Mouse (Mus musculus): Measurements from ENCODE around the gene Olfr769. TPM values are rescaled to one million over a fixed set of nuclear protein-coding genes. Genes with fewer than 3 reads are reported as not detected.
"Not testable (repeated sequence)": the region's sequence is repeated elsewhere in the genome, so short reads cannot be mapped to it uniquely, and the experiment has no call there.

Olfr769 gene
- polyA plus RNA-seq (2014; fragmentation: Nextera tagmentation; extraction: Ambion mirVana) = not detected in 2 replicates

- H3K36me3 ChIP-seq (ENCODE audit: control insufficient read depth, insufficient read depth, low read length) = no peaks in the 10 kb centered on the region
- no peak within 1 kb of the TSS for H3K9ac ChIP-seq (replicated peaks; ENCODE audit: low read depth, low read length)
- H3K4me1 ChIP-seq (ENCODE audit: control insufficient read depth, insufficient read depth, low read length) = no peaks in the 10 kb centered on the region
- no peak for ATAC-seq (ENCODE audit: low read depth)
- no peaks in the 10 kb centered on the region for H3K9me3 ChIP-seq (ENCODE audit: control insufficient read depth, low read length)
- no peaks in the 10 kb centered on the region for H3K27me3 ChIP-seq (ENCODE audit: control insufficient read depth, insufficient read depth, low read length)
- 79% methylated on average over 2 of the region's 2 CpGs for WGBS
- H3K4me2 ChIP-seq (ENCODE audit: low read depth, low read length) = no peak within 1 kb of the TSS
- H3K27ac ChIP-seq (ENCODE audit: low read depth, low read length) = no peak within 1 kb of the TSS
- no peak within 1 kb of the TSS for H3K4me3 ChIP-seq (ENCODE audit: low read depth, low read length)
Measured at GRCm38 (mm10) chr10:129117761-129118160, at the start of gene Olfr769. Gene Olfr769 (minus strand): TSS chr10:129117861.

GRCm38 (mm10) chr10:129164651-129165050 is 47.0 kb upstream of the Olfr769 start, which contains the start of gene Olfr771:
Gene Olfr771 (minus strand): TSS chr10:129164751.
- Histone ChIP-seq H3K9me3 (ENCODE audit: control insufficient read depth, low read length) (no peaks in the 10 kb centered on the region), H3K4me3 (ENCODE audit: low read depth, low read length) (no peak within 1 kb of the TSS), H3K4me1 (ENCODE audit: control insufficient read depth, insufficient read depth, low read length) (no peaks in the 10 kb centered on the region), H3K27ac (ENCODE audit: low read depth, low read length) (no peak within 1 kb of the TSS), H3K36me3 (ENCODE audit: control insufficient read depth, insufficient read depth, low read length) (no peaks in the 10 kb centered on the region), H3K9ac (replicated peaks; ENCODE audit: low read depth, low read length) (no peak within 1 kb of the TSS), H3K27me3 (ENCODE audit: control insufficient read depth, insufficient read depth, low read length) (no peaks in the 10 kb centered on the region), H3K4me2 (ENCODE audit: low read depth, low read length) (no peak within 1 kb of the TSS)
- ATAC-seq (ENCODE audit: low read depth) = no peak
- 100% methylated on average over 1 of the region's 1 CpGs for WGBS

GRCm38 (mm10) chr10:129138898-129139297 is 21.2 kb upstream of the Olfr769 start, which contains the start of gene Olfr770:
Gene Olfr770 (minus strand): TSS chr10:129138998.
- no peak for ATAC-seq (ENCODE audit: low read depth)
- Histone ChIP-seq H3K27me3 (ENCODE audit: control insufficient read depth, insufficient read depth, low read length) (no peaks in the 10 kb centered on the region), H3K4me1 (ENCODE audit: control insufficient read depth, insufficient read depth, low read length) (no peaks in the 10 kb centered on the region), H3K9ac (replicated peaks; ENCODE audit: low read depth, low read length) (no peak within 1 kb of the TSS), H3K4me2 (ENCODE audit: low read depth, low read length) (no peak within 1 kb of the TSS), H3K27ac (ENCODE audit: low read depth, low read length) (no peak within 1 kb of the TSS), H3K36me3 (ENCODE audit: control insufficient read depth, insufficient read depth, low read length) (no peaks in the 10 kb centered on the region), H3K9me3 (ENCODE audit: control insufficient read depth, low read length) (no peaks in the 10 kb centered on the region), H3K4me3 (ENCODE audit: low read depth, low read length) (no peak within 1 kb of the TSS)
- WGBS = 72% methylated on average over 2 of the region's 2 CpGs

- WGBS = 94% methylated on average over 3 of the region's 3 CpGs
- H3K4me1 ChIP-seq (ENCODE audit: control insufficient read depth, insufficient read depth, low read length) = no peaks in the 10 kb centered on the region
- no peak overlapping the region for H3K4me2 ChIP-seq (ENCODE audit: low read depth, low read length)
- no peak overlapping the region for H3K9ac ChIP-seq (replicated peaks; ENCODE audit: low read depth, low read length)
- no peak for ATAC-seq (ENCODE audit: low read depth)
- H3K9me3 ChIP-seq (ENCODE audit: control insufficient read depth, low read length) = no peaks in the 10 kb centered on the region
- no peaks in the 10 kb centered on the region for H3K27me3 ChIP-seq (ENCODE audit: control insufficient read depth, insufficient read depth, low read length)
- H3K36me3 ChIP-seq (ENCODE audit: control insufficient read depth, insufficient read depth, low read length) = no peaks in the 10 kb centered on the region
- H3K27ac ChIP-seq (ENCODE audit: low read depth, low read length) = no peak overlapping the region
- H3K4me3 ChIP-seq (ENCODE audit: low read depth, low read length) = no peak overlapping the region
Measured at GRCm38 (mm10) chr10:129115146-129115545, 2.5 kb downstream of the Olfr769 start.

- Histone ChIP-seq H3K9ac (replicated peaks; ENCODE audit: low read depth, low read length) (no peak overlapping the region), H3K36me3 (ENCODE audit: control insufficient read depth, insufficient read depth, low read length) (no peaks in the 10 kb centered on the region), H3K4me1 (ENCODE audit: control insufficient read depth, insufficient read depth, low read length) (no peaks in the 10 kb centered on the region), H3K4me2 (ENCODE audit: low read depth, low read length) (no peak overlapping the region), H3K9me3 (ENCODE audit: control insufficient read depth, low read length) (no peaks in the 10 kb centered on the region), H3K4me3 (ENCODE audit: low read depth, low read length) (no peak overlapping the region), H3K27me3 (ENCODE audit: control insufficient read depth, insufficient read depth, low read length) (no peaks in the 10 kb centered on the region), H3K27ac (ENCODE audit: low read depth, low read length) (no peak overlapping the region)
- no peak for ATAC-seq (ENCODE audit: low read depth)
- WGBS = 46% methylated on average over 3 of the region's 3 CpGs
Measured at GRCm38 (mm10) chr10:129101231-129101630, 16.4 kb downstream of the Olfr769 start.

GRCm38 (mm10) chr10:129099275-129099674 is 18.4 kb downstream of the Olfr769 start, which contains the start of gene Olfr768:
Gene Olfr768 (minus strand): TSS chr10:129099375.
- Histone ChIP-seq H3K4me3 (ENCODE audit: low read depth, low read length) (no peak within 1 kb of the TSS), H3K4me1 (ENCODE audit: control insufficient read depth, insufficient read depth, low read length) (no peaks in the 10 kb centered on the region), H3K27ac (ENCODE audit: low read depth, low read length) (no peak within 1 kb of the TSS), H3K9ac (replicated peaks; ENCODE audit: low read depth, low read length) (no peak within 1 kb of the TSS), H3K4me2 (ENCODE audit: low read depth, low read length) (no peak within 1 kb of the TSS), H3K9me3 (ENCODE audit: control insufficient read depth, low read length) (no peaks in the 10 kb centered on the region), H3K36me3 (ENCODE audit: control insufficient read depth, insufficient read depth, low read length) (no peaks in the 10 kb centered on the region), H3K27me3 (ENCODE audit: control insufficient read depth, insufficient read depth, low read length) (no peaks in the 10 kb centered on the region)
- no peak for ATAC-seq (ENCODE audit: low read depth)
- 85% methylated on average over 1 of the region's 1 CpGs for WGBS

GRCm38 (mm10) chr10:129082810-129083209 is 34.9 kb downstream of the Olfr769 start, which contains the start of gene Olfr767:
Gene Olfr767 (minus strand): TSS chr10:129082910.
- H3K4me2 ChIP-seq (ENCODE audit: low read depth, low read length); H3K36me3 ChIP-seq (ENCODE audit: control insufficient read depth, insufficient read depth, low read length); H3K9ac ChIP-seq (replicated peaks; ENCODE audit: low read depth, low read length); H3K27ac ChIP-seq (ENCODE audit: low read depth, low read length); H3K4me1 ChIP-seq (ENCODE audit: control insufficient read depth, insufficient read depth, low read length); H3K4me3 ChIP-seq (ENCODE audit: low read depth, low read length); H3K9me3 ChIP-seq (ENCODE audit: control insufficient read depth, low read length); ATAC-seq (ENCODE audit: low read depth); H3K27me3 ChIP-seq (ENCODE audit: control insufficient read depth, insufficient read depth, low read length): not testable (repeated sequence)

- no peak for ATAC-seq (ENCODE audit: low read depth)
- 92% methylated on average over 2 of the region's 2 CpGs for WGBS
- no peaks in the 10 kb centered on the region for H3K4me1 ChIP-seq (ENCODE audit: control insufficient read depth, insufficient read depth, low read length)
- no peaks in the 10 kb centered on the region for H3K27me3 ChIP-seq (ENCODE audit: control insufficient read depth, insufficient read depth, low read length)
- no peaks in the 10 kb centered on the region for H3K9me3 ChIP-seq (ENCODE audit: control insufficient read depth, low read length)
- H3K27ac ChIP-seq (ENCODE audit: low read depth, low read length) = no peak within 1 kb of the TSS
- H3K4me3 ChIP-seq (ENCODE audit: low read depth, low read length) = no peak within 1 kb of the TSS
- H3K36me3 ChIP-seq (ENCODE audit: control insufficient read depth, insufficient read depth, low read length) = no peaks in the 10 kb centered on the region
- H3K9ac ChIP-seq (replicated peaks; ENCODE audit: low read depth, low read length) = no peak within 1 kb of the TSS
- no peak within 1 kb of the TSS for H3K4me2 ChIP-seq (ENCODE audit: low read depth, low read length)
Measured at GRCm38 (mm10) chr10:129068877-129069276, 48.8 kb downstream of the Olfr769 start, which contains the start of gene Olfr766-ps1. Gene Olfr766-ps1 (minus strand): TSS chr10:129068977.
